Mouse (Mus musculus): ENCODE measurements around the gene Slc25a4. TPM values are rescaled to one million over a fixed set of nuclear protein-coding genes. Genes with fewer than 3 reads are reported as not detected.

Gene Slc25a4
- total and polyA plus RNA-seq, 2 experiments from 2014 or later: 1,005 to 1,140 TPM

GRCm38 (mm10) chr8:46202350-46202749 is 8.7 kb downstream of the Slc25a4 start:
- no peak overlapping the region for H3K4me2 ChIP-seq (ENCODE audit: low read depth, low read length, poor library complexity, severe bottlenecking)
- no peak overlapping the region for H3K27ac ChIP-seq (ENCODE audit: low read depth, low read length)
- no peaks in the 10 kb centered on the region for H3K27me3 ChIP-seq (ENCODE audit: insufficient read depth, low read length)
- TF ChIP-seq CTCF (IDR thresholded peaks at IDR 0.05): peak; percentile 39
- no peaks in the 10 kb centered on the region for H3K4me1 ChIP-seq (ENCODE audit: insufficient read depth, low read length)
- H3K9ac ChIP-seq (replicated peaks; ENCODE audit: low read length, poor library complexity, severe bottlenecking): no peak overlapping the region
- WGBS: 87% methylated on average over 6 of the region's 6 CpGs
- DNase-seq (ENCODE audit: low spot score) (no peak), ATAC-seq (ENCODE audit: low FRiP score) (no peak)
- no peaks in the 10 kb centered on the region for H3K9me3 ChIP-seq (ENCODE audit: low read length)
- no peak overlapping the region for H3K4me3 ChIP-seq (ENCODE audit: low read depth, low read length)
- H3K36me3 ChIP-seq (ENCODE audit: insufficient read depth, low read length): peaks cover 38% of the 10 kb centered on the region

GRCm38 (mm10) chr8:46197673-46198072 is 13.4 kb downstream of the Slc25a4 start:
- Histone ChIP-seq H3K4me1 (ENCODE audit: insufficient read depth, low read length) (no peaks in the 10 kb centered on the region), H3K4me3 (ENCODE audit: low read depth, low read length) (no peak overlapping the region), H3K4me2 (ENCODE audit: low read depth, low read length, poor library complexity, severe bottlenecking) (no peak overlapping the region), H3K36me3 (ENCODE audit: insufficient read depth, low read length) (peaks cover 13% of the 10 kb centered on the region), H3K27ac (ENCODE audit: low read depth, low read length) (no peak overlapping the region), H3K9me3 (ENCODE audit: low read length) (no peaks in the 10 kb centered on the region), H3K27me3 (ENCODE audit: insufficient read depth, low read length) (no peaks in the 10 kb centered on the region), H3K9ac (replicated peaks; ENCODE audit: low read length, poor library complexity, severe bottlenecking) (no peak overlapping the region)
- DNase-seq (ENCODE audit: low spot score): no peak
- 88% methylated on average over 5 of the region's 5 CpGs for WGBS
- no peak for TF ChIP-seq CTCF (IDR thresholded peaks at IDR 0.05)
- ATAC-seq (ENCODE audit: low FRiP score): no peak

GRCm38 (mm10) chr8:46196877-46197276 is 14.2 kb downstream of the Slc25a4 start:
- Histone ChIP-seq H3K9me3 (ENCODE audit: low read length) (no peaks in the 10 kb centered on the region), H3K4me1 (ENCODE audit: insufficient read depth, low read length) (no peaks in the 10 kb centered on the region), H3K36me3 (ENCODE audit: insufficient read depth, low read length) (peaks cover 9% of the 10 kb centered on the region), H3K27me3 (ENCODE audit: insufficient read depth, low read length) (no peaks in the 10 kb centered on the region), H3K4me3 (ENCODE audit: low read depth, low read length) (no peak overlapping the region), H3K27ac (ENCODE audit: low read depth, low read length) (no peak overlapping the region), H3K4me2 (ENCODE audit: low read depth, low read length, poor library complexity, severe bottlenecking) (no peak overlapping the region), H3K9ac (replicated peaks; ENCODE audit: low read length, poor library complexity, severe bottlenecking) (no peak overlapping the region)
- no peak for TF ChIP-seq CTCF (IDR thresholded peaks at IDR 0.05)
- ATAC-seq (ENCODE audit: low FRiP score) (no peak), DNase-seq (ENCODE audit: low spot score) (no peak)
- WGBS: 88% methylated on average over 3 of the region's 3 CpGs

- H3K4me2 ChIP-seq (ENCODE audit: low read depth, low read length, poor library complexity, severe bottlenecking): no peak overlapping the region
- H3K27me3 ChIP-seq (ENCODE audit: insufficient read depth, low read length): no peaks in the 10 kb centered on the region
- no peak overlapping the region for H3K9ac ChIP-seq (replicated peaks; ENCODE audit: low read length, poor library complexity, severe bottlenecking)
- H3K4me1 ChIP-seq (ENCODE audit: insufficient read depth, low read length): no peaks in the 10 kb centered on the region
- H3K36me3 ChIP-seq (ENCODE audit: insufficient read depth, low read length): peaks cover 8% of the 10 kb centered on the region; the same call in 1 of the 2 replicates
- no peak for TF ChIP-seq CTCF (IDR thresholded peaks at IDR 0.05)
- H3K4me3 ChIP-seq (ENCODE audit: low read depth, low read length): no peak overlapping the region
- ATAC-seq (ENCODE audit: low FRiP score): no peak
- no peak for DNase-seq (ENCODE audit: low spot score)
- H3K9me3 ChIP-seq (ENCODE audit: low read length): no peaks in the 10 kb centered on the region
- H3K27ac ChIP-seq (ENCODE audit: low read depth, low read length): no peak overlapping the region
- 91% methylated on average over 8 of the region's 8 CpGs for WGBS
These were observed 18.0 kb downstream of the Slc25a4 start for GRCm38 (mm10) chr8:46193100-46193499.

GRCm38 (mm10) chr8:46185361-46185760 is 25.7 kb downstream of the Slc25a4 start:
- Histone ChIP-seq H3K9ac (replicated peaks; ENCODE audit: low read length, poor library complexity, severe bottlenecking) (no peak overlapping the region), H3K4me3 (ENCODE audit: low read depth, low read length) (no peak overlapping the region), H3K36me3 (ENCODE audit: insufficient read depth, low read length) (peaks cover 7% of the 10 kb centered on the region; the same call in 1 of the 2 replicates), H3K27me3 (ENCODE audit: insufficient read depth, low read length) (no peaks in the 10 kb centered on the region), H3K27ac (ENCODE audit: low read depth, low read length) (no peak overlapping the region), H3K4me2 (ENCODE audit: low read depth, low read length, poor library complexity, severe bottlenecking) (no peak overlapping the region), H3K9me3 (ENCODE audit: low read length) (no peaks in the 10 kb centered on the region), H3K4me1 (ENCODE audit: insufficient read depth, low read length) (no peaks in the 10 kb centered on the region)
- 0% methylated on average over 2 of the region's 2 CpGs for WGBS
- TF ChIP-seq CTCF (IDR thresholded peaks at IDR 0.05): peak; percentile 84
- DNase-seq (ENCODE audit: low spot score) (peak; percentile 75), ATAC-seq (ENCODE audit: low FRiP score) (no peak)

- no peak for TF ChIP-seq CTCF (IDR thresholded peaks at IDR 0.05)
- 94% methylated on average over 7 of the region's 7 CpGs for WGBS
- Histone ChIP-seq H3K27ac (ENCODE audit: low read depth, low read length) (no peak overlapping the region), H3K9me3 (ENCODE audit: low read length) (no peaks in the 10 kb centered on the region), H3K4me1 (ENCODE audit: insufficient read depth, low read length) (no peaks in the 10 kb centered on the region), H3K36me3 (ENCODE audit: insufficient read depth, low read length) (peaks cover 11% of the 10 kb centered on the region; the same call in 1 of the 2 replicates), H3K4me3 (ENCODE audit: low read depth, low read length) (no peak overlapping the region), H3K27me3 (ENCODE audit: insufficient read depth, low read length) (no peaks in the 10 kb centered on the region), H3K4me2 (ENCODE audit: low read depth, low read length, poor library complexity, severe bottlenecking) (no peak overlapping the region), H3K9ac (replicated peaks; ENCODE audit: low read length, poor library complexity, severe bottlenecking) (no peak overlapping the region)
- no peak for ATAC-seq (ENCODE audit: low FRiP score)
- no peak for DNase-seq (ENCODE audit: low spot score)
These were observed 30.9 kb downstream of the Slc25a4 start for GRCm38 (mm10) chr8:46180136-46180535.

Measured in midbrain, postnatal 0 days (tissue).